Mouse (Mus musculus) myocyte (in vitro differentiated cells): ENCODE measurements around the gene Camkmt.

Experiments used
- E2F4 ChIP-seq: IDR thresholded peaks from one replicate; pipeline ENCODE4 v1.6.1; 2011; ENCODE audit warnings: mild to moderate bottlenecking, control low read depth, moderate library complexity; ENCODE audit not compliant: insufficient read depth
- MAX ChIP-seq: IDR thresholded peaks from one replicate; pipeline ENCODE4 v1.6.1; 2011; ENCODE audit warnings: low read depth, mild to moderate bottlenecking, control low read depth
- MYOG ChIP-seq, 3 experiments: IDR thresholded peaks; one replicate each; pipeline ENCODE4 v1.6.1; 2011; ENCODE audit warnings: control low read depth in 2 of 3, low read depth in 2 of 3, mild to moderate bottlenecking in 2 of 3; ENCODE audit not compliant: insufficient read length in 2 of 3, control insufficient read depth in 1 of 3, insufficient read depth in 1 of 3
- POLR2A ChIP-seq: IDR thresholded peaks from one replicate; pipeline ENCODE4 v1.6.1; 2011; ENCODE audit warnings: low read depth, mild to moderate bottlenecking, control low read depth, moderate library complexity; ENCODE audit not compliant: insufficient read length
- POLR2AphosphoS2 ChIP-seq: IDR thresholded peaks from one replicate; pipeline ENCODE4 v1.6.1; 2011; ENCODE audit warnings: low read depth, control low read depth; ENCODE audit not compliant: insufficient read length
- REST ChIP-seq: IDR thresholded peaks from one replicate; pipeline ENCODE4 v1.6.1; 2011; ENCODE audit warnings: mild to moderate bottlenecking, control low read depth, moderate library complexity; ENCODE audit not compliant: insufficient read depth, insufficient read length
- TCF12 ChIP-seq: IDR thresholded peaks from one replicate; pipeline ENCODE4 v1.6.1; 2011; ENCODE audit warnings: mild to moderate bottlenecking, control low read depth; ENCODE audit not compliant: poor library complexity, insufficient read depth, severe bottlenecking
- TCF3 ChIP-seq: IDR thresholded peaks from one replicate; pipeline ENCODE4 v1.6.1; 2011; ENCODE audit warnings: low read depth, control low read depth; ENCODE audit not compliant: insufficient read length
- USF1 ChIP-seq: IDR thresholded peaks from one replicate; pipeline ENCODE4 v1.6.1; 2011; ENCODE audit warnings: low read depth, mild to moderate bottlenecking, control low read depth, moderate library complexity

DNA sequence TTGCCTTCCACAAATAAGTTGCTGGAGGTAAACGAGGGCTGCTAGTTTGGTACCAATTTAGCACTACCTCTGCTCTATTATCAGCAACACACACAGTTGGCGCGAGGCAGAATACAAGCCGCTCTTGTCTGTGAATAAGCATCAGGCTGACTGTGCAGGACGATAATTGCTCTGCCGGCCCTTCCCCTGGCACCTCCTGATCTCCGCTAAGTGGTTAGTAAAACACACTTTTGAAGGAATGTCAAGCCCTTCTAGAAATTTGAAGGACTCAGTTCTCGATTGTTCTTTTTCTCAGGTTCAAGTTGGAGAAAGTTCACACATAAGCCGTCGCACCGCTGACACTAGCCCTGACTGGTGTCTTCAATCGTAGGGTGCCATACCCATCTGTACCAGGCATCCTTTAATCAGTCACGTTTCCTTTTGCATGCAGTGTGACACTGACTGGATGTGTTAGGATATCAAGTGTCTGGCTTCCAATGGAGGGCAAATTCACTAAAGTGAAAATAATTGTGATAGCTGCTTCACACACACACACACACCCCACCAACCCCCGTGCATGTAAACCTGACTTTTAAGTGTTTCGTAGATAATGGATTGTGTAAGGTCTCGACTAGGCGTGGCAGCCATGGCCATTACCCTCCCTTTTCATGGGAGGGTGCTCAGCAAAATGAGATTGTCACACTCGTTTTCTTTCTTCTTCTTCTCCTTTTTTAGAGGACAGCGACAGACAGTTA lies 283.9 kb downstream of the Camkmt start:
- TF ChIP-seq POLR2A (no peak), MAX (no peak), USF1 (no peak), TCF12 (no peak), TCF3 (no peak), POLR2AphosphoS2 (no peak), MYOG (IDR thresholded peaks at IDR 0.05; ENCODE audit: control insufficient read depth in 1 of 3, insufficient read depth in 1 of 3, insufficient read length in 2 of 3, low read depth in 2 of 3) (no peak), E2F4 (no peak), REST (no peak)
